Mouse (Mus musculus) kidney, adult 2 months (tissue): ENCODE measurements around the gene Smim27. TPM values are rescaled to one million over a fixed set of nuclear protein-coding genes. Genes with fewer than 3 reads are reported as not detected.

Experiments used
- DNase-seq: peaks from one replicate; pipeline ENCODE4 v3.0.0; 2021
- H3K27ac ChIP-seq: fragments of 200-500 bp; 2 replicates; pipeline ENCODE4 v1.5.1; 2012; ENCODE audit warnings: low read depth, low read length, control low read depth, inconsistent platforms; ENCODE audit not compliant: insufficient read depth
- H3K27me3 ChIP-seq: fragments of 200-500 bp; replicated peaks from 2 replicates; pipeline ENCODE4 v1.6.1; 2012; ENCODE audit warnings: mild to moderate bottlenecking, moderate library complexity, low read length, inconsistent platforms; ENCODE audit not compliant: control insufficient read depth, insufficient read depth
- H3K36me3 ChIP-seq: fragments of 200-500 bp; 2 replicates; pipeline ENCODE4 v1.6.1; 2012; ENCODE audit warnings: mild to moderate bottlenecking, moderate library complexity, low read length, inconsistent platforms; ENCODE audit not compliant: control insufficient read depth, insufficient read depth
- H3K4me1 ChIP-seq: fragments of 200-500 bp; 2 replicates; pipeline ENCODE4 v1.6.1; 2011; ENCODE audit warnings: low read length; ENCODE audit not compliant: control insufficient read depth, insufficient read depth
- H3K4me3 ChIP-seq: fragments of 200-500 bp; 2 replicates; pipeline ENCODE4 v1.5.1; 2011; ENCODE audit warnings: mild to moderate bottlenecking, low read depth, low read length, control low read depth; ENCODE audit not compliant: insufficient read depth
- CTCF ChIP-seq: fragments of 200-500 bp; conservative IDR thresholded peaks from 2 replicates; pipeline ENCODE4 v1.5.1; 2011; ENCODE audit warnings: low read depth, mild to moderate bottlenecking, control low read depth, low read length, moderate library complexity, mixed read lengths; ENCODE audit not compliant: insufficient read depth, insufficient read length
- POLR2A ChIP-seq: fragments of 200-500 bp; IDR thresholded peaks from one replicate; pipeline ENCODE4 v1.6.1; 2011; ENCODE audit warnings: low read depth, low read length, control low read depth
- WGBS: fragments of 180-500 bp; shearing (Covaris S2); methylation state at CpG from one replicate; pipeline ENCODE4 v1.1.7; 2018; 5-methylcytosine and 5-hydroxymethylcytosine counted together
- polyA plus RNA-seq: library from polyadenylated mRNA; depleted of rRNA; stranded (reverse); fragments of >200 nt; gene quantifications from 2 replicates; pipeline ENCODE4 v1.2.3, GENCODE M21; 2012; rRNA removed

Gene Smim27
- polyA plus RNA-seq, result 22.8 and 27.6 TPM in 2 replicates

GRCm38 (mm10) chr4:40269430-40270032, at the start of gene Smim27, which contains the start of gene Topors:
TSS of gene Smim27 (plus strand) at chr4:40269579.
TSS of gene Topors (minus strand) at chr4:40269850.
- DNase-seq, result peak; percentile 98
- Histone ChIP-seq H3K27me3 (no peaks in the 10 kb centered on the region), H3K4me3 (peak within 1 kb of the TSS; percentile 97), H3K36me3 (peaks cover 2% of the 10 kb centered on the region; the same call in 1 of the 2 replicates), H3K27ac (peak within 1 kb of the TSS; percentile 99), H3K4me1 (peaks cover 5% of the 10 kb centered on the region; the same call in 1 of the 2 replicates)
- TF ChIP-seq POLR2A, result peak; percentile 99
- no peak for TF ChIP-seq CTCF
- under 1% methylated on average over 38 of the region's 38 CpGs for WGBS

- WGBS, result 60% methylated on average over 12 of the region's 12 CpGs
- H3K27me3 ChIP-seq, result no peaks in the 10 kb centered on the region
- no peaks in the 10 kb centered on the region; the same call in 1 of the 2 replicates for H3K4me1 ChIP-seq
- no peak overlapping the region for H3K27ac ChIP-seq
- DNase-seq, result peak; percentile 44
- H3K36me3 ChIP-seq, result peaks cover 2% of the 10 kb centered on the region
- TF ChIP-seq CTCF (no peak), POLR2A (no peak)
- no peak overlapping the region for H3K4me3 ChIP-seq
Measured at GRCm38 (mm10) chr4:40220437-40220836, 48.9 kb upstream of the Smim27 start.

- peak; percentile 61 for DNase-seq
- WGBS, result 52% methylated on average over 14 of the region's 14 CpGs
- peaks cover 2% of the 10 kb centered on the region for H3K36me3 ChIP-seq
Measured at GRCm38 (mm10) chr4:40221004-40221760, 48.2 kb upstream of the Smim27 start.

GRCm38 (mm10) chr4:40221876-40222585, 47.3 kb upstream of the Smim27 start:
- WGBS, result 64% methylated on average over 21 of the region's 21 CpGs
- TF ChIP-seq POLR2A (no peak), CTCF (no peak)
- Histone ChIP-seq H3K27me3 (no peaks in the 10 kb centered on the region), H3K4me3 (no peak overlapping the region), H3K4me1 (no peaks in the 10 kb centered on the region; the same call in 1 of the 2 replicates), H3K27ac (no peak overlapping the region), H3K36me3 (peaks cover 2% of the 10 kb centered on the region)
- DNase-seq, result no peak

More at GRCm38 (mm10) chr4:40221004-40221760, 48.2 kb upstream of the Smim27 start:
- no peaks in the 10 kb centered on the region; the same call in 1 of the 2 replicates for H3K4me1 ChIP-seq
- H3K27me3 ChIP-seq, result no peaks in the 10 kb centered on the region
- no peak overlapping the region for H3K4me3 ChIP-seq
- TF ChIP-seq POLR2A, result no peak
- no peak for TF ChIP-seq CTCF
- no peak overlapping the region for H3K27ac ChIP-seq

GRCm38 (mm10) chr4:40226095-40226494, 43.3 kb upstream of the Smim27 start:
- no peaks in the 10 kb centered on the region for H3K27me3 ChIP-seq
- peaks cover 2% of the 10 kb centered on the region for H3K36me3 ChIP-seq
- H3K4me1 ChIP-seq, result no peaks in the 10 kb centered on the region; the same call in 1 of the 2 replicates
- TF ChIP-seq POLR2A (no peak), CTCF (no peak)
- DNase-seq, result no peak
- 67% methylated on average over 5 of the region's 5 CpGs for WGBS
- H3K27ac ChIP-seq, result no peak overlapping the region
- no peak overlapping the region for H3K4me3 ChIP-seq

- no peaks in the 10 kb centered on the region; the same call in 1 of the 2 replicates for H3K4me1 ChIP-seq
- no peak for TF ChIP-seq POLR2A
- no peak for TF ChIP-seq CTCF
- peaks cover 2% of the 10 kb centered on the region for H3K36me3 ChIP-seq
- no peak overlapping the region for H3K4me3 ChIP-seq
- 89% methylated on average over 11 of the region's 11 CpGs for WGBS
- H3K27me3 ChIP-seq, result no peaks in the 10 kb centered on the region
- H3K27ac ChIP-seq, result no peak overlapping the region
- no peak for DNase-seq
Measured at GRCm38 (mm10) chr4:40227131-40227530, 42.2 kb upstream of the Smim27 start.

- 96% methylated on average over 7 of the region's 7 CpGs for WGBS
- no peak overlapping the region for H3K27ac ChIP-seq
- no peaks in the 10 kb centered on the region; the same call in 1 of the 2 replicates for H3K4me1 ChIP-seq
- peaks cover 2% of the 10 kb centered on the region for H3K36me3 ChIP-seq
- TF ChIP-seq CTCF (no peak), POLR2A (no peak)
- no peak for DNase-seq
- no peaks in the 10 kb centered on the region for H3K27me3 ChIP-seq
- H3K4me3 ChIP-seq, result no peak overlapping the region
Measured at GRCm38 (mm10) chr4:40227886-40228285, 41.5 kb upstream of the Smim27 start.
